Mouse (Mus musculus) small intestine, adult 2 months (tissue): ENCODE data around the gene Ms4a7.

Source experiments
- CTCF ChIP-seq: fragments of 200-500 bp; IDR thresholded peaks from 2 replicates; pipeline ENCODE4 v1.5.1; 2012; ENCODE audit warnings: low read depth, mild to moderate bottlenecking, control low read depth, inconsistent platforms, low read length, moderate library complexity, mixed read lengths; ENCODE audit not compliant: insufficient replicate concordance, insufficient read length; ENCODE audit errors: extremely low read depth
- POLR2A ChIP-seq: fragments of 200-500 bp; IDR thresholded peaks from 2 replicates; pipeline ENCODE4 v1.6.1; 2012; ENCODE audit warnings: low read depth, mild to moderate bottlenecking, control low read depth, inconsistent platforms, low read length, moderate library complexity

GRCm38 (mm10) chr19:11349698-11350481 lies 13.9 kb upstream of the Ms4a7 start:
- no peak for TF ChIP-seq POLR2A
- TF ChIP-seq CTCF: no peak
